Mouse (Mus musculus) thymus, adult 2 months (tissue): ENCODE data around the gene Zcchc2. TPM values are rescaled to one million over a fixed set of nuclear protein-coding genes. Genes with fewer than 3 reads are reported as not detected.

Source experiments
- DNase-seq: peaks from one replicate; pipeline ENCODE4 v3.0.0; 2021
- H3K27ac ChIP-seq: fragments of 200-500 bp; 2 replicates; pipeline ENCODE4 v1.5.1; 2012; ENCODE audit warnings: low read length, control low read depth; ENCODE audit not compliant: control insufficient read depth, insufficient read depth
- H3K27me3 ChIP-seq: fragments of 200-500 bp; 2 replicates; pipeline ENCODE4 v1.6.1; 2012; ENCODE audit warnings: mild to moderate bottlenecking, low read length, moderate library complexity, mixed read lengths; ENCODE audit not compliant: control insufficient read depth, insufficient read depth
- H3K36me3 ChIP-seq: fragments of 200-500 bp; 2 replicates; pipeline ENCODE4 v1.6.1; 2012; ENCODE audit warnings: mild to moderate bottlenecking, low read length, moderate library complexity; ENCODE audit not compliant: control insufficient read depth, insufficient read depth
- H3K4me1 ChIP-seq: fragments of 200-500 bp; replicated peaks from 2 replicates; pipeline ENCODE4 v1.6.1; 2012; ENCODE audit warnings: low read length; ENCODE audit not compliant: control insufficient read depth, insufficient read depth
- H3K4me3 ChIP-seq: fragments of 200-500 bp; 2 replicates; pipeline ENCODE4 v1.5.1; 2012; ENCODE audit warnings: mild to moderate bottlenecking, low read length, control low read depth, moderate library complexity; ENCODE audit not compliant: control insufficient read depth, insufficient read depth
- CTCF ChIP-seq: fragments of 200-500 bp; IDR thresholded peaks from 2 replicates; pipeline ENCODE4 v1.5.1; 2012; ENCODE audit warnings: mild to moderate bottlenecking, control low read depth, low read length, moderate library complexity, borderline replicate concordance; ENCODE audit not compliant: control insufficient read depth, poor library complexity, insufficient read depth; ENCODE audit errors: extremely low read depth
- POLR2A ChIP-seq: fragments of 200-500 bp; IDR thresholded peaks from 2 replicates; pipeline ENCODE4 v1.6.1; 2012; ENCODE audit warnings: mild to moderate bottlenecking, low read length, control low read depth, moderate library complexity; ENCODE audit not compliant: control insufficient read depth, poor library complexity, insufficient read depth; ENCODE audit errors: extremely low read depth
- WGBS: fragments of 180-500 bp; shearing (Covaris S2); methylation state at CpG from one replicate; pipeline ENCODE4 v1.1.7; 2018; 5-methylcytosine and 5-hydroxymethylcytosine counted together
- polyA plus RNA-seq: library from polyadenylated mRNA; depleted of rRNA; stranded (reverse); fragments of >200 nt; gene quantifications from 2 replicates; pipeline ENCODE4 v1.2.3, GENCODE M21; 2012

Gene Zcchc2
- polyA plus RNA-seq, 1 experiment: 36.5 TPM

GRCm38 (mm10) chr1:106031908-106032307 is 41.7 kb downstream of the Zcchc2 start:
- Histone ChIP-seq H3K27me3 (no peaks in the 10 kb centered on the region), H3K27ac (no peak overlapping the region), H3K4me3 (no peak overlapping the region), H3K4me1 (peaks cover 42% of the 10 kb centered on the region), H3K36me3 (peaks cover 12% of the 10 kb centered on the region)
- DNase-seq: no peak
- 5% methylated on average over 6 of the region's 6 CpGs for WGBS
- no peak for TF ChIP-seq POLR2A
- no peak for TF ChIP-seq CTCF

- WGBS: 51% methylated on average over 7 of the region's 7 CpGs
- Histone ChIP-seq H3K4me3 (no peak overlapping the region), H3K27me3 (no peaks in the 10 kb centered on the region), H3K4me1 (peaks cover 50% of the 10 kb centered on the region), H3K36me3 (peaks cover 5% of the 10 kb centered on the region), H3K27ac (no peak overlapping the region)
- TF ChIP-seq POLR2A: no peak
- no peak for TF ChIP-seq CTCF
- no peak for DNase-seq
Measured at GRCm38 (mm10) chr1:106034776-106035175, 44.6 kb downstream of the Zcchc2 start.

DNA sequence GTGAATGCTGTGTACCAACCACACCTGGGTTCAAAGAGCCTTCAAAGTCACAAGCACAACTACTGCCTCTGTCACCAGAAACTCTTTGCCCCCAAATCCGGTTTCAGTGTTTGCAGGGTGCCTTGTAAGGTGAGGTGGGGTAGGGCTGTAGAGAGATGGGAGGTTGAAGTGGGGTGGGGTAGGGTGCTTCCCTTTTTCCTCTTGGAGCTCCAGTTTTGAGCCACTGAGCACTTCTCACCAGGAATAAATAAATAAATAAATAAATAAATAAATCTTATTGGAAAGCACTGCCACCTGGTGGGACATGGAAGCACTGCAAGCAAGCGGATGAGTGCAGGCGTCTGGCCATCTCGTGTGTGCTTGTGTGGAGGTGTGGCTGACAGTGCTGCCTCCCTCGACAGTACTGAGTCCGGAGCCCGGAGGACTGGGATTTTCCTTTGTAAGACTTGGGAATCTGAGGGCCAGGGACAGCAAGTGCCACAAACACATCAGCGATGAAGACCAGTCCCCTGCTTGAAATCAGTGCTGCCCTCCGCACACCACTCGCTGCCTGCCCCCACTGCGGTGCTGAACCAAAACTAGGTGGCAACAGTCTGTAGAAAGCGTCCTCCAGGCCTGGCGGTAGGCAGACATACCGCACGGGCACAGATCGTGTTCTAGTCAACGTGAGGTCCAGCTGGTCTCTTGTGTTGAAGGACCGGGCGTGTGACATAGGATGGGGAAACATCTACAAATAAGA is 46.8 kb downstream of the Zcchc2 start:
- peak; percentile 53 for DNase-seq
- 61% methylated on average over 19 of the region's 19 CpGs for WGBS
- Histone ChIP-seq H3K27ac (peak overlapping the region; percentile 22; the same call in 1 of the 2 replicates), H3K4me3 (no peak overlapping the region), H3K27me3 (no peaks in the 10 kb centered on the region), H3K36me3 (no peaks in the 10 kb centered on the region), H3K4me1 (peaks cover 46% of the 10 kb centered on the region)
- TF ChIP-seq POLR2A (no peak), CTCF (peak; percentile 33; the same call in 1 of the 2 replicates)

GRCm38 (mm10) chr1:106039326-106039725 is 49.1 kb downstream of the Zcchc2 start:
- H3K27ac ChIP-seq: no peak overlapping the region
- peaks cover 39% of the 10 kb centered on the region for H3K4me1 ChIP-seq
- no peak overlapping the region for H3K4me3 ChIP-seq
- no peak for DNase-seq
- no peaks in the 10 kb centered on the region for H3K27me3 ChIP-seq
- H3K36me3 ChIP-seq: no peaks in the 10 kb centered on the region
- TF ChIP-seq POLR2A: no peak
- no peak for TF ChIP-seq CTCF
- 92% methylated on average over 6 of the region's 6 CpGs for WGBS

DNA sequence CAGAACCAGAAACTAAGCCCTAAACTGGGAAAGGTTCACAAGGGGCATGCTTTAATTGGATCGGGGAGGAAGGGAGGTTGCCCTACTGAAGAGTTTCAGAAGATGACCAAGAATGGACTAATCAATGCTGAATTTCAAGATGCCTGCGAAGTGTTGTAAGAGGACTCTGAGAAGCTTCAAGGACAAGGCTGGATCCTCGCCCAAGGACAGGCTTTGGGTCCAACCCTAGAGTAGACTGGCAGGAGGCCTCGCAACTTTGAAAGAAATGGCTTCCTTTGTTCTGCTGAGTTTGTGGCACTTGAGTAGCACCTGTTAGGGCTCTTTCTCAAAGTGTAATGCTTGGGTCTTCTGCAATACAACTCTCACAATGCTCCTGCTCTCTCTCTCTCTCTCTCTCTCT is 50.1 kb downstream of the Zcchc2 start:
- Histone ChIP-seq H3K27me3 (no peaks in the 10 kb centered on the region), H3K36me3 (no peaks in the 10 kb centered on the region), H3K4me3 (no peak overlapping the region), H3K27ac (no peak overlapping the region), H3K4me1 (peaks cover 29% of the 10 kb centered on the region)
- no peak for TF ChIP-seq CTCF
- TF ChIP-seq POLR2A: no peak
- DNase-seq: no peak
- WGBS: 62% methylated on average over 4 of the region's 4 CpGs

GRCm38 (mm10) chr1:106042221-106042620 is 52.0 kb downstream of the Zcchc2 start:
- 87% methylated on average over 9 of the region's 9 CpGs for WGBS
- no peaks in the 10 kb centered on the region for H3K27me3 ChIP-seq
- H3K4me1 ChIP-seq: peaks cover 14% of the 10 kb centered on the region
- H3K36me3 ChIP-seq: no peaks in the 10 kb centered on the region
- no peak overlapping the region for H3K27ac ChIP-seq
- DNase-seq: no peak
- no peak for TF ChIP-seq POLR2A
- TF ChIP-seq CTCF: no peak
- no peak overlapping the region for H3K4me3 ChIP-seq
